In the genomic region with DNA sequence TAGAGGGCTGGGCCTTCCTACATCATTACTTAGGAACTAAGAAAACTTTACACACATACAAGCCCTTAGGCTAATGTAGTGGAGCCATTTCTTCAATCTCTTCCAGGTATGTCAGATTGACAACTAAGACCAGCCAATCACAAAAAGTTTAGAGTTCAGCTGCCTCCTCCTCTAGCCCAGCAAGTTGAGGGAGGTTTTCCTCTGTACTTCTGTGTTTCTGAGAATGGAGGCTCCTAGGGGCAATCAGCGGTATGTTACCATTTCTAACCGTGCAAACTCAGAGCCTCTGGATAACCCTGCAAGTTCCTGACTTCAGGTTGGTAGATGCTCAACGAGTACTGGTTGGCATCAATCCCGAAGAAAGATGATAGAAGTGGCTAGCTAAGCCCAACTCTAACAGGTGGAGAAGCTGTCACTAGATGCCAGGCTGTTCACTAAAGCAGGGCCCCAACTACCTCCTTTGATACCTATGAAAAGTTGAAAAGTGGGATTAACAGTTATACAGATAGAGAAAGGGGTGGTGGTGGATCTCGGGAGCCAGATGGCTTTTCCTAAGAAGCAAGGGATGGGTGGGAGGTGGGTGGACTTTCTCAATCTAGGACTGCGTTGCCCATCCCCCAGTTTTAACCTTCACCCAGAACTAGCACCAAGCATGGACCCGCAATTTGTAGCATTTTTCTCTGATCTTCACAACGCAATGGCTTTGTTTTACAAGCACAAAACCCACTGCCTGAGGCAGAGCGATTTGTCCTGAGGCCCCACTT, we compare ENCODE assay signal across 8 mouse cellular contexts. TPM values are rescaled to one million over a fixed set of nuclear protein-coding genes. Genes with fewer than 3 reads are reported as not detected.
DNase-seq lines count a peak whose midpoint lies in the region; ATAC-seq and TF ChIP-seq lines count a peak whose summit lies in the region.

No protein-coding gene starts in this region.

- 35% methylated on average over 9 of the region's 9 CpGs for whole genome bisulfite sequencing in heart, embryonic 12.5 days
- 33% methylated on average over 9 of the region's 9 CpGs for WGBS in embryonic facial prominence, embryonic 14.5 days
- WGBS in limb, embryonic 13.5 days: 37% methylated on average over 9 of the region's 9 CpGs
- 37% methylated on average over 9 of the region's 9 CpGs for WGBS in stomach, embryonic 15.5 days

- peak overlapping the region; percentile 92 for H3K9ac ChIP-seq in heart, embryonic 12.5 days
- H3K9ac ChIP-seq in CH12.LX (ENCODE audit: insufficient read depth, low read depth): peak overlapping the region; percentile 93
- H3K9ac ChIP-seq in embryonic facial prominence, embryonic 14.5 days (ENCODE audit: low read depth, low read length): peak overlapping the region; percentile 89
- H3K9ac ChIP-seq in limb, embryonic 13.5 days: peak overlapping the region; percentile 89
- peak overlapping the region; percentile 73; the same call in 1 of the 2 replicates for H3K9ac ChIP-seq in stomach, embryonic 15.5 days

- peaks cover 36% of the 10 kb centered on the region for H3K79me2 ChIP-seq in CH12.LX (replicated peaks; ENCODE audit: control insufficient read depth, extremely low read depth, insufficient read depth, poor library complexity, severe bottlenecking)

- TF ChIP-seq RAD21 in CH12.LX (IDR thresholded peaks at IDR 0.05; ENCODE audit: low read depth, low read length): peak; percentile 17

- no peak for DNase-seq in heart, postnatal 25 days (ENCODE audit: low spot score)
- DNase-seq in CH12.LX (ENCODE audit: extremely low read depth): peak; percentile 80
- peak; percentile 23 for DNase-seq in embryonic facial prominence, embryonic 14.5 days (ENCODE audit: low spot score)
- DNase-seq in kidney, adult 9 months: no peak
- DNase-seq in urinary bladder, postnatal 14 days (ENCODE audit: low spot score): no peak

- peak overlapping the region; percentile 89 for H3K4me3 ChIP-seq in heart, embryonic 12.5 days
- H3K4me3 ChIP-seq in CH12.LX (replicated peaks in 1 of 3; ENCODE audit: low read depth in 2 of 3, low read length in 2 of 3, poor library complexity in 1 of 3): peak overlapping the region; percentile 75 to 97 (median 86)
- peak overlapping the region; percentile 78 for H3K4me3 ChIP-seq in embryonic facial prominence, embryonic 14.5 days (ENCODE audit: low read depth, low read length)
- H3K4me3 ChIP-seq in limb, embryonic 13.5 days: peak overlapping the region; percentile 82
- peak overlapping the region; percentile 67 for H3K4me3 ChIP-seq in stomach, embryonic 15.5 days (replicated peaks)

- H3K9me3 ChIP-seq in heart, embryonic 12.5 days (replicated peaks): no peaks in the 10 kb centered on the region
- peaks cover 14% of the 10 kb centered on the region for H3K9me3 ChIP-seq in CH12.LX (replicated peaks; ENCODE audit: low read length)
- no peaks in the 10 kb centered on the region for H3K9me3 ChIP-seq in embryonic facial prominence, embryonic 14.5 days (ENCODE audit: control insufficient read depth, low read length)
- H3K9me3 ChIP-seq in limb, embryonic 13.5 days: no peaks in the 10 kb centered on the region
- H3K9me3 ChIP-seq in stomach, embryonic 15.5 days: no peaks in the 10 kb centered on the region

- H3K27ac ChIP-seq in heart, embryonic 12.5 days (ENCODE audit: poor library complexity, severe bottlenecking): peak overlapping the region; percentile 65
- peak overlapping the region; percentile 63; the same call in 1 of the 2 replicates for H3K27ac ChIP-seq in CH12.LX (ENCODE audit: insufficient read depth, low read depth)
- H3K27ac ChIP-seq in embryonic facial prominence, embryonic 14.5 days (replicated peaks; ENCODE audit: low read depth, low read length): peak overlapping the region; percentile 77
- peak overlapping the region; percentile 61 for H3K27ac ChIP-seq in limb, embryonic 13.5 days
- H3K27ac ChIP-seq in stomach, embryonic 15.5 days: peak overlapping the region; percentile 62; the same call in 1 of the 2 replicates

- peaks cover 26% of the 10 kb centered on the region for H3K36me3 ChIP-seq in heart, embryonic 12.5 days
- peaks cover 20 to 25% of the 10 kb centered on the region in 2 experiments for H3K36me3 ChIP-seq in CH12.LX (replicated peaks in 1 of 2; ENCODE audit: control insufficient read depth in 1 of 2, insufficient read depth in 1 of 2, low read length in 1 of 2)
- H3K36me3 ChIP-seq in embryonic facial prominence, embryonic 14.5 days (ENCODE audit: control insufficient read depth, insufficient read depth, low read length): peaks cover 20% of the 10 kb centered on the region
- H3K36me3 ChIP-seq in limb, embryonic 13.5 days: peaks cover 24% of the 10 kb centered on the region
- H3K36me3 ChIP-seq in stomach, embryonic 15.5 days: no peaks in the 10 kb centered on the region; the same call in none of the 2 replicates

- H3K27me3 ChIP-seq in heart, embryonic 12.5 days (replicated peaks): no peaks in the 10 kb centered on the region
- H3K27me3 ChIP-seq in CH12.LX (replicated peaks): no peaks in the 10 kb centered on the region
- H3K27me3 ChIP-seq in embryonic facial prominence, embryonic 14.5 days (replicated peaks; ENCODE audit: control insufficient read depth, insufficient read depth, low read length): no peaks in the 10 kb centered on the region
- H3K27me3 ChIP-seq in limb, embryonic 13.5 days: no peaks in the 10 kb centered on the region; the same call in 1 of the 2 replicates
- no peaks in the 10 kb centered on the region for H3K27me3 ChIP-seq in stomach, embryonic 15.5 days (replicated peaks)

- H3K4me1 ChIP-seq in heart, embryonic 12.5 days (replicated peaks): peaks cover 31% of the 10 kb centered on the region
- H3K4me1 ChIP-seq in CH12.LX (ENCODE audit: control insufficient read depth in 1 of 2, insufficient read depth in 2 of 2): peaks cover 8 to 45% of the 10 kb centered on the region in 2 experiments
- H3K4me1 ChIP-seq in embryonic facial prominence, embryonic 14.5 days (ENCODE audit: control insufficient read depth, insufficient read depth, low read length): peaks cover 20% of the 10 kb centered on the region; the same call in 1 of the 2 replicates
- peaks cover 24% of the 10 kb centered on the region for H3K4me1 ChIP-seq in limb, embryonic 13.5 days
- H3K4me1 ChIP-seq in stomach, embryonic 15.5 days: peaks cover 32% of the 10 kb centered on the region

- dilution Hi-C loops in CH12.LX (cut with MboI; ENCODE audit: extremely low pct_ligation_motif_present, extremely low pct_unique_long_range_greater_than_20kb, low sequenced_read_pairs): no loop called here

- intact Hi-C loops in heart, postnatal 25 days (cut with DNase I): no loop called here

- in situ Hi-C loops in CH12.LX (cut with MboI; ENCODE audit: low pct_ligation_motif_present, low pct_unique_long_range_greater_than_20kb, low sequenced_read_pairs): no loop called here

- no peak for TF ChIP-seq EP300 in CH12.LX (IDR thresholded peaks at IDR 0.05; ENCODE audit: low read length)

- H3K4me2 ChIP-seq in heart, embryonic 12.5 days: peak overlapping the region; percentile 93
- peak overlapping the region; percentile 78 for H3K4me2 ChIP-seq in CH12.LX (ENCODE audit: insufficient read depth, low read depth, poor library complexity, severe bottlenecking)
- peak overlapping the region; percentile 93 for H3K4me2 ChIP-seq in embryonic facial prominence, embryonic 14.5 days (ENCODE audit: low read depth, low read length)
- H3K4me2 ChIP-seq in limb, embryonic 13.5 days (replicated peaks): peak overlapping the region; percentile 94
- H3K4me2 ChIP-seq in stomach, embryonic 15.5 days: peak overlapping the region; percentile 81

- TF ChIP-seq POLR2A in CH12.LX (IDR thresholded peaks at IDR 0.05; ENCODE audit: low read depth, low read length): no peak

- peak in 1 of 2 experiments; percentile 21; a peak in 2 of 4 replicates for TF ChIP-seq CTCF in CH12.LX (conservative IDR thresholded peaks at IDR 0.05 in 1 of 2, IDR thresholded peaks at IDR 0.05 in 1 of 2; ENCODE audit: low read depth in 2 of 2, low read length in 2 of 2)

- ATAC-seq in heart, embryonic 12.5 days (ENCODE audit: insufficient number of reproducible peaks, low FRiP score): no peak
- no peak; the same call in 1 of the 2 replicates for ATAC-seq in embryonic facial prominence, embryonic 14.5 days (ENCODE audit: low read depth)
- no peak for ATAC-seq in limb, embryonic 13.5 days (ENCODE audit: low FRiP score, low read depth)
- ATAC-seq in stomach, embryonic 15.5 days (ENCODE audit: insufficient read depth, low FRiP score, low read depth): no peak

TF ChIP-seq in CH12.LX, 34 proteins besides CTCF, POLR2A, EP300 and RAD21 (continues in another document):
- TF ChIP-seq E2F4 (IDR thresholded peaks at IDR 0.05; ENCODE audit: insufficient replicate concordance, low read depth, low read length) (0 out of 2 replicates have a peak, but pooled peaks have one; percentile 26), RCOR1 (conservative IDR thresholded peaks at IDR 0.05; ENCODE audit: low read depth, low read length) (peak; percentile 29; the same call in 1 of the 2 replicates), USF1 (IDR thresholded peaks at IDR 0.05; ENCODE audit: low read depth, low read length) (no peak), MAZ (IDR thresholded peaks at IDR 0.05; ENCODE audit: low read depth, low read length) (no peak; the same call in 1 of the 2 replicates), TBP (conservative IDR thresholded peaks at IDR 0.05; ENCODE audit: low read depth, low read length) (no peak), MYC (IDR thresholded peaks at IDR 0.05; ENCODE audit: low read depth, low read length) (no peak; the same call in 1 of the 2 replicates), MXI1 (IDR thresholded peaks at IDR 0.05; ENCODE audit: low read depth, low read length) (no peak; the same call in 1 of the 2 replicates)

RNA-seq across cellular contexts. Expression of a gene that starts 0.6 kb away (rescaled TPM):
- polyA plus RNA-seq in heart, embryonic 12.5 days (2016; fragmentation: Nextera tagmentation; extraction: Ambion mirVana): 115 and 121 TPM in 2 replicates
- 10 to 100 TPM; 54.2 to 58.4 TPM for total RNA-seq in heart, postnatal 25 days (2021)
- total RNA-seq in CH12.LX (2012; rRNA removed): 129 and 131 TPM in 2 replicates
- total RNA-seq in CH12.LX (2014; rRNA removed): 89.5 and 93.5 TPM in 2 replicates
- polyA plus RNA-seq in CH12.LX (2012; ENCODE audit: insufficient read length, low read depth): 111 and 142 TPM in 2 replicates
- polyA plus RNA-seq in embryonic facial prominence, embryonic 14.5 days (2014; fragmentation: Nextera tagmentation; extraction: Ambion mirVana): 149 and 164 TPM in 2 replicates
- 122 and 126 TPM in 2 replicates for polyA plus RNA-seq in limb, embryonic 13.5 days (2015; fragmentation: Nextera tagmentation; extraction: Ambion mirVana)
- 106 and 113 TPM in 2 replicates for polyA plus RNA-seq in stomach, embryonic 15.5 days (2015; fragmentation: Nextera tagmentation; extraction: Ambion mirVana)

RNA-seq across cellular contexts. Expression of a gene that starts 1.2 kb away (rescaled TPM):
- 36.2 and 38.7 TPM in 2 replicates for polyA plus RNA-seq in heart, embryonic 12.5 days (2016; fragmentation: Nextera tagmentation; extraction: Ambion mirVana)
- 10 to 100 TPM; 44.8 to 66.4 TPM for total RNA-seq in heart, postnatal 25 days (2021)
- 3.5 and 5.6 TPM in 2 replicates for total RNA-seq in CH12.LX (2012; rRNA removed)
- 2.6 and 3.5 TPM in 2 replicates for total RNA-seq in CH12.LX (2014; rRNA removed)
- 8.6 and 9.9 TPM in 2 replicates for polyA plus RNA-seq in CH12.LX (2012; ENCODE audit: insufficient read length, low read depth)
- polyA plus RNA-seq in embryonic facial prominence, embryonic 14.5 days (2014; fragmentation: Nextera tagmentation; extraction: Ambion mirVana): 25.4 and 27.3 TPM in 2 replicates
- 17.5 and 18.9 TPM in 2 replicates for polyA plus RNA-seq in limb, embryonic 13.5 days (2015; fragmentation: Nextera tagmentation; extraction: Ambion mirVana)
- 15.8 and 19.3 TPM in 2 replicates for polyA plus RNA-seq in stomach, embryonic 15.5 days (2015; fragmentation: Nextera tagmentation; extraction: Ambion mirVana)

Comparison
In these comparisons a context has a peak if more than half of its experiments do, and no peak if none do; other contexts are left out.
1. DNase-seq: peak in CH12.LX (single experiment) and embryonic facial prominence, embryonic 14.5 days (single experiment); none in heart, postnatal 25 days (single experiment), kidney, adult 9 months (single experiment) and urinary bladder, postnatal 14 days (single experiment).
2. Peak in every context shown above with its lines, with median percentiles within 50 percentile points of each other: H3K27ac ChIP-seq, H3K4me2 ChIP-seq, H3K4me3 ChIP-seq and H3K9ac ChIP-seq.